8 mouse cellular contexts compared by ENCODE assay signal in the genomic region with DNA sequence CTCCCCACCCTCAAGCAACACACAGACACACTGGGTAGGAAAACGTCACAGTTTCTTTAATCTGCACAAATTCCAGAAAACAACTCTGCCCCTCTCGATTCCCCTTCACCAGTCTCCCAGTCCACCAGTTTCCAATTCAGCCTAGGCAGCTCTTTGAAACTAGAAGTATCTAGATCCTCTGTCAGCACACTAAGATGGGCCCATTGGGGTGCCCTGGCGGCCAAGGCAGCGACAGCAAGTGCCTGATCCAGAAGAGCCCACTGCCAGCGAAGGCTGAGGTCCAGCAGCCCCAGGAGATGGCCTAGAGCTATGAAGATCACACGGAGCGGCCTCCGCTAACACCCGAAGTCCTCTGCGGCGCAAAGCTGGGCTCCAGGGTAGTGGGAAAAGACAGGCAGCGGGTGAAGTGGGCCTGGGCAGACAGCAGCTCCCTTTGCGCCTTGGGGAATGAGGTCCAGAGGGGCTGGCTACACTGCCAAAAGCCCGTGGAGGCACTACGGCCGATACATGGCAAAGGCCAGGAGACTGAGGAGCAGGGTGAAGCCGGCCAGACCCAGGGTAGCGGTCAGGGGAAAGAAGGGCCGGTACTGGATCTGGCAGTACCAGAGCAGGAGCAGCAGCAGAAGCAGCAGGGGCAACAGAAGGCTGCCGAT. TPM values are rescaled to one million over a fixed set of nuclear protein-coding genes. Genes with fewer than 3 reads are reported as not detected.
A peak's percentile ranks its signal among the peaks of the same experiment; 100 is the strongest.
DNase-seq lines count a peak whose midpoint lies in the region; ATAC-seq and TF ChIP-seq lines count a peak whose summit lies in the region.

No protein-coding gene starts in this region.

- no peaks in the 10 kb centered on the region for H3K9me3 ChIP-seq in lung, postnatal 0 days (ENCODE audit: low read length)
- H3K9me3 ChIP-seq in hindbrain, embryonic 14.5 days (ENCODE audit: control insufficient read depth, low read length): no peaks in the 10 kb centered on the region
- H3K9me3 ChIP-seq in midbrain, postnatal 0 days (ENCODE audit: low read length): no peaks in the 10 kb centered on the region

- peak; percentile 1; the same call in 1 of the 2 replicates for ATAC-seq in lung, postnatal 0 days
- no peak for ATAC-seq in hindbrain, embryonic 14.5 days (ENCODE audit: low FRiP score)
- no peak for ATAC-seq in midbrain, postnatal 0 days (ENCODE audit: low FRiP score)

- peaks cover 3% of the 10 kb centered on the region; the same call in 1 of the 2 replicates for H3K36me3 ChIP-seq in lung, postnatal 0 days (ENCODE audit: insufficient read depth, low read length)
- H3K36me3 ChIP-seq in hindbrain, embryonic 14.5 days (replicated peaks; ENCODE audit: control insufficient read depth, insufficient read depth): peaks cover 20% of the 10 kb centered on the region
- peaks cover 16% of the 10 kb centered on the region for H3K36me3 ChIP-seq in midbrain, postnatal 0 days (ENCODE audit: insufficient read depth, low read length)

- TF ChIP-seq EP300 in lung, postnatal 0 days (IDR thresholded peaks at IDR 0.05): no peak

- H3K27ac ChIP-seq in lung, postnatal 0 days (ENCODE audit: low read length): peak overlapping the region; percentile 90
- H3K27ac ChIP-seq in hindbrain, embryonic 14.5 days: peak overlapping the region; percentile 94
- H3K27ac ChIP-seq in midbrain, postnatal 0 days (ENCODE audit: low read depth, low read length): peak overlapping the region; percentile 95

- WGBS in lung, postnatal 0 days: 55% methylated on average over 20 of the region's 20 CpGs
- WGBS in hindbrain, embryonic 14.5 days: 64% methylated on average over 20 of the region's 20 CpGs
- 51% methylated on average over 20 of the region's 20 CpGs for WGBS in midbrain, postnatal 0 days

- H3K27me3 ChIP-seq in lung, postnatal 0 days (replicated peaks; ENCODE audit: insufficient read depth, low read length): no peaks in the 10 kb centered on the region
- 0 out of 2 replicates have a peak, but pooled peaks cover 4% of the 10 kb centered on the region for H3K27me3 ChIP-seq in hindbrain, embryonic 14.5 days (ENCODE audit: control insufficient read depth, insufficient read depth, low read length)
- H3K27me3 ChIP-seq in midbrain, postnatal 0 days (ENCODE audit: insufficient read depth, low read length): no peaks in the 10 kb centered on the region

- TF ChIP-seq CTCF in lung, postnatal 0 days (IDR thresholded peaks at IDR 0.05): peak; percentile 39; the same call in 1 of the 2 replicates
- peak; percentile 39 for TF ChIP-seq CTCF in midbrain, postnatal 0 days (IDR thresholded peaks at IDR 0.05)

- peaks cover 18% of the 10 kb centered on the region for H3K4me1 ChIP-seq in lung, postnatal 0 days (ENCODE audit: insufficient read depth, low read depth, low read length)
- peaks cover 32% of the 10 kb centered on the region for H3K4me1 ChIP-seq in hindbrain, embryonic 14.5 days (replicated peaks; ENCODE audit: control insufficient read depth, insufficient read depth, low read length)
- peaks cover 16% of the 10 kb centered on the region for H3K4me1 ChIP-seq in midbrain, postnatal 0 days (ENCODE audit: insufficient read depth, low read length)

- H3K9ac ChIP-seq in lung, postnatal 0 days (replicated peaks; ENCODE audit: low read depth): peak overlapping the region; percentile 32; the same call in 1 of the 2 replicates
- H3K9ac ChIP-seq in hindbrain, embryonic 14.5 days: peak overlapping the region; percentile 95
- H3K9ac ChIP-seq in midbrain, postnatal 0 days (replicated peaks; ENCODE audit: low read length, poor library complexity, severe bottlenecking): peak overlapping the region; percentile 91

- H3K4me2 ChIP-seq in lung, postnatal 0 days (replicated peaks; ENCODE audit: low read depth, low read length): peak overlapping the region; percentile 85
- H3K4me2 ChIP-seq in hindbrain, embryonic 14.5 days (replicated peaks): peak overlapping the region; percentile 98
- H3K4me2 ChIP-seq in midbrain, postnatal 0 days (ENCODE audit: low read depth, low read length, poor library complexity, severe bottlenecking): peak overlapping the region; percentile 96

- peak overlapping the region; percentile 72 for H3K4me3 ChIP-seq in lung, postnatal 0 days (ENCODE audit: low read depth, low read length)
- H3K4me3 ChIP-seq in hindbrain, embryonic 14.5 days (replicated peaks; ENCODE audit: low read length): peak overlapping the region; percentile 91
- peak overlapping the region; percentile 68 for H3K4me3 ChIP-seq in midbrain, postnatal 0 days (ENCODE audit: low read depth, low read length)

- DNase-seq in adrenal gland, postnatal 10 days: peak; percentile 43
- DNase-seq in adrenal gland, postnatal 25 days: no peak
- DNase-seq in lung, postnatal 0 days (ENCODE audit: low spot score): no peak
- DNase-seq in lung, postnatal 4 days: no peak
- peak; percentile 30 for DNase-seq in hindbrain, embryonic 14.5 days (ENCODE audit: low spot score)
- DNase-seq in midbrain, postnatal 0 days (ENCODE audit: low spot score): no peak
- DNase-seq in left cerebral cortex, adult 11 months (ENCODE audit: low spot score): no peak
- DNase-seq in layer of hippocampus, postnatal 36 days: no peak

RNA-seq across cellular contexts. Expression of a gene that starts 0.5 kb away (rescaled TPM):
- 100 to 1,000 TPM; 129 to 172 TPM for total RNA-seq in adrenal gland, postnatal 10 days (2021)
- total RNA-seq in adrenal gland, postnatal 25 days (2021): 114 and 119 TPM in 2 replicates
- polyA plus RNA-seq in lung, postnatal 0 days (2015; fragmentation: Nextera tagmentation; extraction: Ambion mirVana): 58.4 and 65.1 TPM in 2 replicates
- polyA plus RNA-seq in hindbrain, embryonic 14.5 days (2014; fragmentation: Nextera tagmentation; extraction: Ambion mirVana): 92.8 and 92.9 TPM in 2 replicates
- total RNA-seq in midbrain, postnatal 0 days (2014; rRNA removed): 139 and 174 TPM in 2 replicates
- 97.9 and 109 TPM in 2 replicates for polyA plus RNA-seq in midbrain, postnatal 0 days (2015; fragmentation: Nextera tagmentation; extraction: Ambion mirVana)
- total RNA-seq in layer of hippocampus, postnatal 36 days (2021): 100 to 1,000 TPM; 121 to 144 TPM

RNA-seq across cellular contexts. Expression of a gene that starts 2.1 kb away (rescaled TPM):
- 10 to 100 TPM in 1 of 2 experiments, 1 to 10 TPM in 1; 9.1 to 10.5 TPM for total RNA-seq in adrenal gland, postnatal 10 days (2021)
- 12.5 and 16.8 TPM in 2 replicates for total RNA-seq in adrenal gland, postnatal 25 days (2021)
- polyA plus RNA-seq in lung, postnatal 0 days (2015; fragmentation: Nextera tagmentation; extraction: Ambion mirVana): 16.6 and 17.7 TPM in 2 replicates
- polyA plus RNA-seq in hindbrain, embryonic 14.5 days (2014; fragmentation: Nextera tagmentation; extraction: Ambion mirVana): 54.4 and 62.4 TPM in 2 replicates
- total RNA-seq in midbrain, postnatal 0 days (2014; rRNA removed): 52.1 and 91.5 TPM in 2 replicates
- 65.3 and 65.5 TPM in 2 replicates for polyA plus RNA-seq in midbrain, postnatal 0 days (2015; fragmentation: Nextera tagmentation; extraction: Ambion mirVana)
- total RNA-seq in layer of hippocampus, postnatal 36 days (2021): 10 to 100 TPM; 18.6 to 19.8 TPM

RNA-seq across cellular contexts. Expression of a gene that starts 6.4 kb away (rescaled TPM):
- total RNA-seq in adrenal gland, postnatal 10 days (2021): 10 to 100 TPM; 67.6 to 72.2 TPM
- total RNA-seq in adrenal gland, postnatal 25 days (2021): 75.6 and 89.0 TPM in 2 replicates
- 44.7 and 51.2 TPM in 2 replicates for polyA plus RNA-seq in lung, postnatal 0 days (2015; fragmentation: Nextera tagmentation; extraction: Ambion mirVana)
- 66.3 and 73.1 TPM in 2 replicates for polyA plus RNA-seq in hindbrain, embryonic 14.5 days (2014; fragmentation: Nextera tagmentation; extraction: Ambion mirVana)
- total RNA-seq in midbrain, postnatal 0 days (2014; rRNA removed): 239 and 282 TPM in 2 replicates
- 116 and 120 TPM in 2 replicates for polyA plus RNA-seq in midbrain, postnatal 0 days (2015; fragmentation: Nextera tagmentation; extraction: Ambion mirVana)
- 100 to 1,000 TPM; 635 to 641 TPM for total RNA-seq in layer of hippocampus, postnatal 36 days (2021)

RNA-seq across cellular contexts. Expression of a gene that starts 21.9 kb away (rescaled TPM):
- 10 to 100 TPM; 58.7 to 60.9 TPM for total RNA-seq in adrenal gland, postnatal 10 days (2021)
- 50.5 and 59.1 TPM in 2 replicates for total RNA-seq in adrenal gland, postnatal 25 days (2021)
- polyA plus RNA-seq in lung, postnatal 0 days (2015; fragmentation: Nextera tagmentation; extraction: Ambion mirVana): 28.9 and 35.0 TPM in 2 replicates
- 21.1 and 23.6 TPM in 2 replicates for polyA plus RNA-seq in hindbrain, embryonic 14.5 days (2014; fragmentation: Nextera tagmentation; extraction: Ambion mirVana)
- 35.7 and 42.1 TPM in 2 replicates for total RNA-seq in midbrain, postnatal 0 days (2014; rRNA removed)
- 11.5 and 11.8 TPM in 2 replicates for polyA plus RNA-seq in midbrain, postnatal 0 days (2015; fragmentation: Nextera tagmentation; extraction: Ambion mirVana)
- total RNA-seq in layer of hippocampus, postnatal 36 days (2021): 10 to 100 TPM; 25.6 to 33.2 TPM

RNA-seq across cellular contexts. Expression of a gene that starts 22.2 kb away (rescaled TPM):
- 10 to 100 TPM; 37.9 to 41.3 TPM for total RNA-seq in adrenal gland, postnatal 10 days (2021)
- total RNA-seq in adrenal gland, postnatal 25 days (2021): 46.4 and 51.2 TPM in 2 replicates
- 31.1 and 31.6 TPM in 2 replicates for polyA plus RNA-seq in lung, postnatal 0 days (2015; fragmentation: Nextera tagmentation; extraction: Ambion mirVana)
- 115 and 123 TPM in 2 replicates for polyA plus RNA-seq in hindbrain, embryonic 14.5 days (2014; fragmentation: Nextera tagmentation; extraction: Ambion mirVana)
- 96.5 and 104 TPM in 2 replicates for total RNA-seq in midbrain, postnatal 0 days (2014; rRNA removed)
- polyA plus RNA-seq in midbrain, postnatal 0 days (2015; fragmentation: Nextera tagmentation; extraction: Ambion mirVana): 168 and 182 TPM in 2 replicates
- total RNA-seq in layer of hippocampus, postnatal 36 days (2021): 100 to 1,000 TPM; 122 TPM

Comparison
In these comparisons a context has a peak if more than half of its experiments do, and no peak if none do; other contexts are left out.
1. DNase-seq: peak in adrenal gland, postnatal 10 days (single experiment) and hindbrain, embryonic 14.5 days (single experiment); none in adrenal gland, postnatal 25 days (single experiment), lung, postnatal 0 days (single experiment), lung, postnatal 4 days (0 of 2), midbrain, postnatal 0 days (single experiment), left cerebral cortex, adult 11 months (single experiment) and layer of hippocampus, postnatal 36 days (0 of 2).
2. H3K9ac ChIP-seq: peak in every context shown above with its lines; median percentile 95 in hindbrain, embryonic 14.5 days; 91 in midbrain, postnatal 0 days; 32 in lung, postnatal 0 days.
3. Peak in every context shown above with its lines, with median percentiles within 50 percentile points of each other: H3K27ac ChIP-seq, H3K4me2 ChIP-seq and H3K4me3 ChIP-seq.